Mouse (Mus musculus): Measurements from ENCODE around the gene Yars. TPM values are rescaled to one million over a fixed set of nuclear protein-coding genes. Genes with fewer than 3 reads are reported as not detected.

The Yars gene
- total RNA-seq, 2 experiments from 2014 or later = 42.7 to 64.5 TPM

DNA sequence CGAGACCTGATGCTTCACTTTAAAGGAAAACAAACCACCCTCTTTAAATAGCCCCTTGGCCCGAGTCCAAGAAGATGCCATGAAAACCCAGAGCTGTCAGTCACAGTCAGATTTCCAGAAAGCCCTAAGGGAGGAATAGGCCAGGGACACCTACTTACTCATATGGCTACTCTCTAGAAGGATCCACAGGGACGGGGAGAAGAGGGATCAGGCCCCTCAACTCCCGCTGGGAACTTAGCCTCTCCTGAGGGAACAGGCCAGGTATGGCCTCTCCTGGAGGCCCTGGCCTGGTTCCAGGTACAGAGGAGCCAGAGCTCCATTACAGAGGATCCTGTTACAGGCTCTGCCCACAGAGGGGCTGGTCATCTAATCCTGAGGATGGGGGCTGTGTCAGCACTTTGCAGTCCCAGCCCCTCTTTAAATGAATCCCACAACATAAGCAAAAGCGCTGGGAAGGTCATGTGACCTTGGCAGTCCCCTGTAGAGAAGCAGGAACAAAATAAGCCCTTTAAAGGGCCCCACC, 36.9 kb downstream of the Yars start:
- ATAC-seq (replicated peaks; ENCODE audit: poor library complexity, severe bottlenecking) = no peak

DNA sequence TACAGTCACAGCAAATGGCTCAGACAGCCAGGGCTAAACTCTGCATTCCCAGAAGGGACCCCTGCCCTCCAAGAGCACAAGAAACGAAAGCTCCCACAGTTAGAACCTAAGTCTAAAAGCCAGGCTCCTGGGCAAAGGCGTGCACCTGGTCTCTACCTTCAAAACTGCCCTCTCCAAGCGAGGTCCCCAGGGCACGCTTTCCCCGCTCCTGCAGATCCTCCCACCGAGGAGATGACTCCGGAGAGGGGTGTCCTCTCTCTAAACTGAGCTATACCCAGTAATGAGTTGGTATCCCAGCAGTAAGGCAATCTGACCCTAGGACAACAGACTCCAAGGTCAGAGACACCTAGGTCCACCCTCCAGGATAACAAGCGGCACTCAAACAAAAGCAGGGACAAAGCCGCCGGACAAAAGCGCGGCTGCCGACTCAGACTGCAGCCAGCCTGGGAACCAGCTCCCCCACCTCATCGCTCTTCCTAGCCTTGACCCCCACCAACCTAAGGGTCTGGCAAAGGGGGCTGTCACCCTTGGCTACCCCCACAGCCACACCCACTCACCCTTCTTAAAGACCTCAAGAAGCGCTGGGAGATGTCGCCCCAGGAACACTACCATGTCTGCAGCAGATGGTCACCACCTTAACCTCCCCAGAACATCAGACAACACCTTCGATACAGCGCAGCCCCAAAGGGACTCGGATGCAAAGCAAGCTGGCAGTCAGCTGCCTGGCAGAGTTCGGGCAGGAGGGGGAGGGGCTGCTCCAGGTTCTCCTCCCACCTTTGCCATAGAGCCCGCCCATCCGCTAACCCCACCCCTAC, 37.8 kb downstream of the Yars start:
- no peak for ATAC-seq (replicated peaks; ENCODE audit: poor library complexity, severe bottlenecking)

DNA sequence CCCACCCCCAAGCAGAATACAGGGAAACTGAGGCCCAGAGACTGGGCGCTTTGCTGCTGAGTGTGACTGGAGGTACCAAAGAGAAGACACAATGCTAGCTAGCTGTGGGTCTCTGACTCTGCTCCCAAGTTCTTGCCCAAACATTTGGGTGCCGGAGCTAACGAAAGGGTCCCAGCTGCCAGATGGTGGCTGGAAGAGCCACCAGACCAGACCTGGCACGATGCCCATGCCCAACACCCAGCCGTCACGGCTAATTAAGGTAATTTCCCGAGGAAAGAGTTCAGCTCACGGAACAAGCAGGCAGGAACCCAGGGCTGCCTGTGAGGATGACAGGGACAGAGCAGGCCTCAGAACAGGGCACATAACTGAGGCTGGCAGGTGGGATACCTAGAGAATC, 38.4 kb downstream of the Yars start:
- ATAC-seq (replicated peaks; ENCODE audit: poor library complexity, severe bottlenecking) = no peak

DNA sequence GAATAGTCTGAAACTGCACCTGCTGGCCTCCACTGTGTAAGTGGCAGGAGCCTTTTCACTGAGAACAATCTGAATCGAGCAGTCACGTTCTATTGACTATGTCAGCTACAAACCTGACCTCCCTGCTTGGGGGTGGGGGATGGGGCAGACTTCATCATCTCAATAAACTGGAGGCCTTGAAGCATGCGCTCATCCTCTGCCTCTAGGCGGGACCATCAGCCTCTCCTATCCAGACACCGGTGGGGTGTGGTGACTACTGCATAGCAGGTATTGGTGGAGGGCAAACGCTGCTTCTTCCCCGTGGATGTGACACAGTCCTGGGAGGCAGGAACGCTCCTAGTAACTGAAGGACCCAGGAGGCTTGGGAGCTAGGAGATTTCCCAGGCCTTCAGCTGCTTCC, 41.4 kb downstream of the Yars start:
- ATAC-seq (replicated peaks; ENCODE audit: poor library complexity, severe bottlenecking) = no peak

DNA sequence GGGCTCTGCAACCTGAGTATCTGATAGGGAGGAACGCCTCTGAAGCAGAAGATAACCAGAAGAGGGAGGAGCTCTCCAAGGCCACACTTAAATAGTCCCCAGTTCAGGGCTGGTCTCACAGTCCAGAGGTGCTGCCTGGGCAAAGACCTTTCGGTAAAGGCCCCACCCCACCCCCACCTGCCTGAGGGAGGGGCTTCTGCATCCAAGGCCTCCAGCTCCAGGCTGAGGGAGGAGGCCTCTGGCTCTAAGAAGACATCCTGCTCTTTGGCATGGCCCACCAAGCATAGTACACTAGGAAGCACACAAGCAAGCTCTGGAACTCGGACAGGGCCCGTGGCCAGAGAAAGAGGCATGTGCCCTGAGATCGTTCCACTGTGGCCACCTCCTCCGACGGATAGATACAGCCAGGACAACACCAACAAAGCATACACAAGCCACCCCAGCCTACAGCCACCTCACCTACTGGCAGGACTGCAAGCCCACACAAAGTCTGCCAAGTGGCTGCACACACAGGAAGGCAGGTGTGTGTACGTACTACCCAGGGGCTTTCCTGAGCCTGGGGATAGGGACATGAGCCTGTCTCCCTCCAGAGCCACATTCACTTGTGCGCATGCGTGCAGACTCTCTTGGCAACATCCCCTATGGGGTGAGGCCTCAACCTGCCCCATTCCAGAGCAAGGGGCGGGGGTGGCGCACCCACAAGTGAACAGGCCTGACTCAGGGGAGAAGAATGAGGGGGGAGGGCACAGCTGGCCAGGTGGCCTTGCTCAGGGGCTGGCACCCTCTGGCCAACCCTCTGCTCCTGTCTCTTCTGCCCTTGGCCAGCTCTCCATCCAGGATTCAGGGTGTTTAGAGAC, 42.3 kb downstream of the Yars start:
- ATAC-seq (replicated peaks; ENCODE audit: poor library complexity, severe bottlenecking) = no peak

DNA sequence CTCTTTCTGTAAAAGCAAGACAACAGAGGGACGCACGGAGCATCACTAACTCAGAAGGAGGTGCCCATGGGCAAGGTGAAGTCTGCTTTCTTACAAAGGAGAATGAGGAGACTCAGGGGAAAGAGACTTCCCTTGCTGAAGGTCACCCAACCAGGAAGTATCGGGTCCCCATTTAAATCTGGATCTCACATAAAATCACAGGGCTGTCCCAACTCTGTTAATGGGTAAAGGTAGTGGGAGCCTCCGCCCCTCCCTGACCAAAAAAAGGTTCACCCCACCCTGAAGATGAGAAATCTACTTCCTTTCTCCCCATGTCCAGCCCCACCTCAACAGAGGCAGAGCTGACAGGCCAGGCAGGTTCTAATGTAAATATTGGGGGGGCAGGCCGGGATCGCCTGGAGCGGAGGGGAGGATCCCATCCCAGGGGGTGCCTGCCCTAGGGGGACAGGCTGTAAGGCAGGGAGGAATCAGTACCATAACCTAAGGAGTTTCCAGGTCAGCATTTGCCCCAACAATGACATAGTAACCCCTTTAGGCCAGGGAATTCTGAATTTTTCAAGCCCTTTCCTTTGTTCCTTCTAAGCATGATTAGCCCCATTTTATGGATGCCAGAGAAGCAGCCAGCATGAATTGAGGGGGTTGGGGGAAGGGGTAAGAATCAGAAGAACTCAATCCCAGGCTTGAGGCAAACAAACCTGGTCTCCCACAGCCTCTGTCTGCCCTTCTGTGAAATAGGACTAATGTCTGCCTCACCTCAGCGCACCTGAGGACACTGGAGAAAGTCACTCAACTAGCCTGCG, 43.2 kb downstream of the Yars start:
- ATAC-seq (replicated peaks; ENCODE audit: poor library complexity, severe bottlenecking) = no peak

DNA sequence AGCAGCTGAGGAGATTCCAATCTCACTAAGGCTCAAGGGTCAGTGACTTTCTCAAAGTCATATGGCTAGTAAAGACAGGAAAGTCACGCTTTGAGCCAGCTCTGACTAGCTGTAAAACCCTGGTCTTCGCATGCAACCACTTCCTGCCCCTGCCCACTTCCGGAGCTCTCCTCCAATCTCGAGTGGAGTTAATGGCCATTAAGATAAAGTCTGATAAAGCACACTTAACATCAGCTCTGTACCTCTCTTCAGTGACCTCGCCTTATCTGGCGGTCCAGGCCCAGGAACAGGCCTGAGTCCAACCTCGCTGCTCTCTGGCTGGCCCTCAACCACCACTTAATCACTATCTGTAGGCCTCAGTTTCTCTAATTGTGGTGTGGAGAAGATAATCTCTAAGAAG, 44.9 kb downstream of the Yars start:
- ATAC-seq (replicated peaks; ENCODE audit: poor library complexity, severe bottlenecking) = peak; percentile 43

DNA sequence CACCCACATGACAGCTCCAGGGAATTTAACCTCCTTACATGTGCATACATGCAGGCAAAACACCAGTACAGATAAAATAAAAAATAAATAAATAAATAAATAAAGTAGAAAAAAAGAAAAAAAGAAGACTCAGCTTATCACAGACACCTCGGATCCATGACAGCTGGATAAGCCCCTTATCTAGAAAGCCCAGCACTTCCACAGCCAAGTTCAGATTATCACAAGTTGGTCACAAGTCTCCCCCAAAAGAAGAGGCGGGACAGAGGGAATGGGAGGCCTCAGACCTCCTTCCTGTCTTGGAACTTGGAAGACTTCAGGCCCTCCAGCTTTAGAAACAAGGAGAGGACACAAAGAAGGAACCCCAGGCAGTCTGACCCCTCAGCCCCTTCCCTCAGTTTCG, 45.6 kb downstream of the Yars start:
- ATAC-seq (replicated peaks; ENCODE audit: poor library complexity, severe bottlenecking) = no peak

DNA sequence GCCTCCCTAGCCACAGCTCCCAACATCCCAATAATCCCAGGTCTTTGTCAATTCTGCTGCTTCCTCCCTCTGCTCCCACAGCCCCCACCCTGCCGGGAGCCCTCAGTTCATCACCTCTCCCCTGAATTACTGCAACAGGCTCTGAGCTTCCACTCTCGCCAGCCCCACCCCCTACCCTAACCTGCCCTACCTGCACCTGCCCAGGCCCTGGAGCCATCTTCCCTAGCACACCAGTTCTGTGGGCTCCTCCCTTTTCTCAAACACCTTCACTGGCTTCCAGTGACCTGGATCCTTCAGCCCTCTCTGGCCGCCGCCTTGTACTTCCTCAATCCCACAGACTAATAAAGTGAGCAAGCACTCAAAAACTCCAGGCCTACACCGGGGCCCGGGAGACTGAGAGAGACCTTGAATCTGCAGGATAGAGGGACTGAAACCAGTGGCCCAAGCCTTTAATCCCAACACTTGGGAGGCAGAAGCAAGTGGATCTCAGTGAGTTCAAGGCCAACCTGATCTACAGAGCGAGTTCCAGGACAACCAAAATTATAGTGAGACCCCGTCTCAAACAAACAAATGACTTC, 46.8 kb downstream of the Yars start:
- no peak for ATAC-seq (replicated peaks; ENCODE audit: poor library complexity, severe bottlenecking)

DNA sequence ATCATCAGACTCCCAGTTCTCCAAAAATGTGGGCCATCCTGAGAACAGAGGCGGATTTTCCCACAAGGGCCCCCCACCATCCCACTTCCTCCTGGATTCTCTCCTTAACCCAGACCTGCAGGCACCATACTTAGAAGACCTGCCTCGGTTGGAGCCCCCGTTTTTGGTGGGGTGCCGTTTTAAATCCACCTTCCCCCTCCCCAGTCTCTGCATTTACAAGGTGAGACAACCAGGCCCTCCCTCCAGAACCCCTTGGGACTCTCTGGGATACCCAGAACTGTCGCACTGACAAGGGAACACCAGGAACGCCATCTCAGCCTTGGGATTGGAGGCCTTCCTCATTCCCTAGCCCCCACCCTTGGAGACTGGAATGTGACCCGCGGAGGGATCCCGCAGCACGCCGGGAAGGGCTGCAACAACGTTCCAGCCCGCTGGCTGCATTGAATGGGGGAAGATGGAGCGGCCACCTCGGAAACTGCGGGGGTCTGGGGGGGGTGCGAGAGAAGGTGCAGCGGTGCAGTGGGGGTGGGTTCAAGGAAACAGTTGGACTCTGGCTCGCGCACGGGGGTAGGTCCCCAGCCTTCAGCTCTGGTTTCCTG, 48.4 kb downstream of the Yars start:
- no peak for ATAC-seq (replicated peaks; ENCODE audit: poor library complexity, severe bottlenecking)

DNA sequence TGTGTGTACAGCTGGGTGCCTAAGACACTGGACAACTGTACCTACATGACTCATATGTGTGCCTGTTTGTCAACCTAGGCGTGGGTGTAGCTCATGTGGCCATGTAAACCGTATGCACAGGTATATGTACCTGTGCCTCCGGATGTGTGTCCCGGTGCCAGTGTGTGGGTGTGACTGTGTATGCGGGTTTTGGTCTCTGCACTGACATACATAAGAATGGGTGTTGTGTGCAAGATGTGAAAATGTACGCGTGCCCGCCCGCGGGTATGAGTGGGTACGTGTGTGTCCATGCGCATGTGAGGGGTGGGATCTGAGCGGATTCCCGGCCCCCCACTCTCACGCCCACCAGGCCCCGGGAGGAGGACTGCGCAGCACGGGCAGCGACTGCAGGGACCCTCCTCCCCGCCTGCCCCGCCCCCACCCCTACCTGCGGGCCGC, 49.0 kb downstream of the Yars start:
- no peak for ATAC-seq (replicated peaks; ENCODE audit: poor library complexity, severe bottlenecking)

DNA sequence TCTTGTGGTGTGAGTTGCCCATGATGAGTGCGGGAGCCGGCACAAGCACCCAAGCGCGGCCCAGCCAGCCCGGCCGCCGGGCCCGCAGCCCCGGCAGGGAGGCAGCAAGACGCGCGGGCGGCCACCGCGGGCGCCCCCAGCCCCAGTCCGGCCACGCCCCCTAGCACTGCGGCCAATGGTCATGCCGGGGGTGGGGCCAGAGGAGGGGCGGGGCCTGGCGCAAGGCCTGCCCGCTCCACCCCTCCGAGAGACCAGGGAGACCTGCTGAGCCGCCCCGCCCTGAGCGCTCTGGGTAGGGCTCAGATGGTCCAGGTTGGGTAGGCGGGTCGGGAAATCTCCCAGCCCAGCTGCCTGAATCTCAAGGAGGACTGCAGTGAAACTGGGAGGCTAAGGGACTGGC, 49.5 kb downstream of the Yars start:
- peak; percentile 84 for ATAC-seq (replicated peaks; ENCODE audit: poor library complexity, severe bottlenecking)

DNA sequence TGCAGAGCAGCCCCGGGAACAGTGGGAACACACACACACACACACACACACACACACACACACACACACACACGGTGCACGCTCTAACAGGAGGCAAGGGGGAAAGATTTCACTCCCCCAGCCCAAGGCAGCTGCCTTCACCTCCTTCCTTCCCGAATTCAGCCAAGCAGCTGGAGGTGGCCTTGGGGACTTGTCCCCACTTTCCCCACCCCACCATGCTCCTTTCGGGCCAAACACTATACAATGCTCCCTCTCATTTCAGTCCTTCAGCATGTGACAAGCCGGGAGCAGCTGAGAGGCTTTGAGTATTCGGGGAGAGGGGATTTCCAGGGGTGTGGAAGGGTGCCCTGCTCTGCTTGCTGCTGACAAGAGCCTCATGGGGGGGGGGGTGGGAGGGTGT, 52.3 kb downstream of the Yars start:
- ATAC-seq (replicated peaks; ENCODE audit: poor library complexity, severe bottlenecking) = no peak

DNA sequence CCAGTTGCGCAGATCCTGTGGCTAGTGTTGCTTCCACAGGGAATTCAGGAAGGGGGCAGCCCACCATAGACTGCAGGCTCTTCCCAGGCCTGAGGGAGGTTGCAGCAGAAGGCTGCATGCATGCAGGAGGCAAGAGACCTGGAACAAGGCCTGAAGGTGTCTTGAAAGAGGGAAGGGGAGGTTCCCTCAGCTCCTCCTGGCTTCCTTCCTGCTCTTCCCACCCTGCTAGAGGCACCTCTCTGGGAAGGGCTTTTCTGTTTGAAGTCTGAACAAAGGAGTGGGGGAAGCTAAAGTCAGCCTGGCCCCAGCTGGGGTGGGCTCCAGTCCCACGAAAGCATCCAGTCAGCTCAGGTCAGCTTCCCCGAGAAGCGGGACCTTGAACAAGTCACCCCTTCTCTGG, 52.8 kb downstream of the Yars start:
- no peak for ATAC-seq (replicated peaks; ENCODE audit: poor library complexity, severe bottlenecking)

DNA sequence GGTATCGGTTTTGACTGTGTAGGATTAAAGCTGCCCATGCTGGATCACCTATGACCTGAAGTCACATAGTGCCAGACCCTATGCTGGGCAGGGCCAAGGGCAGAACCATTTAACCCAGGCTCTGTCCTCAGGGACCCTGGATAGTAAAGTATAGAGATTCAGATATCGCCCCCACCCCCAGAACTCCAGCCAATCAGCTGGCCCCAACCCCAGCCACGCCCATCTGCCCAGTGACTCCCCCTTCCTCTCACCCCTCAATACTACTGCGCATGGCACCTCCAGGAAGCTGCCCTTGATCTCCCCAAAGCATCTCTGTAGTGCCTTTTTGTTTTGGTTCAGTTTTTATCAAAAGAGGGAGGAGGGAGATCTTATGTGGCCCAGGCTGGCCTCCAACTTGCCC, 53.2 kb downstream of the Yars start:
- ATAC-seq (replicated peaks; ENCODE audit: poor library complexity, severe bottlenecking) = no peak

DNA sequence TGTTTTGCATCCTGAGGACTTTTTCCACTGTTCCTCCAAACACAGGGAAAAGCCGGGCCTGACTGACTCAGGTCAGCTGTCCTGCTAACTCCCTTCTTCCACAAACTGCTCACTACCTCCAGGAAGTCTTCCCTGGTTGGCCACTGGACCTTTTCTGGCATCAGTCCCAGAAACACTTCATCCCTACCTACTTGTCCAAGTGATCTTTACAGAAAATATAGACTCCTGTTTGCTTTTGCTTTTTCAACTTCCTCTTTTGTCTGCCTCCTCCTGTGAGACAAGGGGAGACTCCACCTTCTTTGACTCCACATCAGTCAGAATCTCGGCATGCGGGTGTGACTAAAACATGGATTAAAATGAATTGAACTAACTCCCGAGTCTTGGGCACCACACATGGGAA, 55.2 kb downstream of the Yars start:
- ATAC-seq (replicated peaks; ENCODE audit: poor library complexity, severe bottlenecking) = peak; percentile 59

DNA sequence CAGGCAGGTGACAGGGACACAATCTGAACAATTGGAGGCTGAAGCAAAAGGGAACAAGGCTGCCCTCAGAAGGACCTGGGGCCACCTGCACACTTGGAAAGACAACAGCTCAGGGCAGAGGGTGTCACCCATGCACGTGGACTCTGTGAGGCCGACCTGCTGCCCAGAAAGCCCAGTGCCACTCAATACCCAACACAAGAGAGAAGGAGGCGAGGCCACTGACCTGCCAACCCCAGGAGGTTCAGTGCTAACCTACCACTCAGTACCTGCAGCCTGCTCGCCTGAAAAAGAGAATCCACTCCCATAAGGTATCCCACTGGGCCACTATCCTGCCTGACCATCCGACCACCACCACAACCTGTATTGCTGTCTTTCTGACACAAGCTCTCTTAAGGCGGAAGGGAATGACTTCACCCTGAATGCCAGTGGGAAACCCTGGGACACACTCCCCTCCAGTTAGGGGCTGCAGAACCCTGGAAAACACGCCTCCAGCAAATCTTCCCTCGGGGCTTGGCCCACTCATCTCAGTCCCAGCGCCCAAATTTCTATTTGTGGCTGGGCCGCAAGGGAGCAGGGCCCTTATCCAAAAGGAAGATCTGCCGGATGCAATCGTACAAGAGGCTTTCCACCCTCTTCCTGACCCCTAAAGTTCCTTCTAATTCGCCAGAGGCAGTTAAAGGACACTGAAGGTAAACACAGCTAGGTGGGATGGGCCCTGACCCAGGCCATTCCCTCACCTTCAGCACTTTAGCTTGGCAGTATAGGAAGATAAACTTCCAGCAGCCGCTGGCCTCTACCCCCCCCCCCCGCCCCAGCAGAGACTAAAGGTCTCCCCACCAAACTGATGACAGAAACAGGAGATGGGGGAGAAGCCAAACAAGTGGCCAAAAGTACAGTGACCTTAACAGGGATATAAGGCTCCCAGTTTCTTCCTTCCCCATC, 57.1 kb downstream of the Yars start:
- no peak for ATAC-seq (replicated peaks; ENCODE audit: poor library complexity, severe bottlenecking)

DNA sequence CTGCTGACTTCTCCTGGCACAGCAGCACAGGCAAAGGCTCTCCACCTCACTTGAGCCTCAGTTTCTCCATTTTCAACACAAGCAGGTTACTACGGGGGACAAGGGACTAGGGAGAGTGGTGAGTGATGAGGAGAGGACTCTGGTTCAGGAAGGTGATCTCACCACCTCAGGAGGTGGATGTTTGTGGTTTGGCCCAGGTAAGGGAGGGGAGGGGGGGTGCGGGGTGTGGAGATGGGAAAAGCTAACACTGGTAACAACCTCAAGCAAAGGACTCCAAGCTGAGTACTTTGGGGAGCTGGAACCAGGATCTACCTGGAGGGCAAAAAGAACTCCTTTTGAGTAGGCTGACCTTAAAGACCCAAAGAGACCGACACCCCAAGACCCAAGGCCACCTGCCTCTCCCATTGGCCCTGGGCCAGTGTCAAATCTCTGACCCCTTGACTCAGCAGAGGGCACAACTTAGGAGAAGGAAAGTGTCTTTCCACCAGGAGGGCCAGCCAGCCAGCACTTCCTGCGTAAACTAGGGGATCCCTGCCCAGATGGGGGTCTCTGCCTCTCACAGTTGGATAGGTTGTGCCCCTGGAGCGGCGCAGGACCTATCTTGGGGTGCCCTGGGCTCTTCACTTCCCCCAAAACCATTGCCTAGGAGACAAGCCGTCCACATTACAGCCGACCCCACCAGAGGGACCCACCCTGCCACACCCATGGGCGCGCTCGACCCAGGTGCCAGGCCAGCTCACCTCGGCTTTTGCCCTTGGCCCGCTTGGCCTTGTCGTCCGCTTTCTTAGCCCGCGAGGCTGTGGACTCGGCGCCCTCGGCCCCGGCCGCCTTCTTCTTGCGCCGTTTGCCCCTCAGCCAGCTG, 58.1 kb downstream of the Yars start:
- ATAC-seq (replicated peaks; ENCODE audit: poor library complexity, severe bottlenecking) = no peak

All from granulocyte monocyte progenitor cell, adult 5-6 weeks (primary cell).